Mouse (Mus musculus) MN1 (cell line): ENCODE measurements at regions not wholly inside any gene's neighbourhood (a gene's known extent, or its start where the extent isn't known, plus 50 kb on each side); places are given as distances from the start of the nearest gene placed in this dataset.

ENCODE experiments used
- DNase-seq: peaks from one replicate; pipeline ENCODE4 v3.0.0-alpha.2; 2016; ENCODE audit warnings: low spot score

DNA sequence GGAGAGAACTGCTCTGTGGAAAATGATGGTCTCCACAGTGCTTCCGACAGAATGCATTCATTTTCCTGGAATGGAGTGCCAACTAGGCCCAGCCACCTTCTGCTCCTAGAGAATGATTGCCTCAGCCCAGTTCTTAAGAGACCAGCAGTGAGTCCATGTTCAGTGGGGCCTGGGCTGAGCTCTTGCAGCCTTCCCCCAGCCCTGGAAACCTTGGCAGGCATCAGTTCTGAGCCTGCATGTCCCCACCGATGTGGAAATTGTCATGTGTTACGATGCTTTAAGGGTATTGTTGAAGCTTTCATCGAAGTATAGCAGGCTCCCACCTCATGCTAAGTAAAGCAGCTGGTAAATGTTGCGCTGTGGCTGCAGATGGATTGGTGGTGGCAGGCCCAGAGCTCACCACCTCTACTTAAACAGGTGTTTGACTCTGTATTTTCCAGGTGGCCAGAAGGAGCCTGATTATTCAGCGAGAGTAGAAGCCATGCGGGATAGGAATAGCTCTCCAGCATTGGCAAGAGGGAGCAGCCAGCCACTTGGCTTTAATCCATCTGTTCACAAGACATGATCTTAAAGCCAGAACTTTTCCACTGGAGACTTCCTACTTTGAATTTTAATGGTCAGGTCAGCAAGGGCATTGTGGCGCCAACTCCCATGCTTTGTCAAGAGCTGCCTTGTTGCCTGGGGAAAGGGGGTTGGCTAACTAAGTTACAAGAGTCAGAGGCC lies 437.5 kb downstream of the Meis1 start:
- DNase-seq: no peak

DNA sequence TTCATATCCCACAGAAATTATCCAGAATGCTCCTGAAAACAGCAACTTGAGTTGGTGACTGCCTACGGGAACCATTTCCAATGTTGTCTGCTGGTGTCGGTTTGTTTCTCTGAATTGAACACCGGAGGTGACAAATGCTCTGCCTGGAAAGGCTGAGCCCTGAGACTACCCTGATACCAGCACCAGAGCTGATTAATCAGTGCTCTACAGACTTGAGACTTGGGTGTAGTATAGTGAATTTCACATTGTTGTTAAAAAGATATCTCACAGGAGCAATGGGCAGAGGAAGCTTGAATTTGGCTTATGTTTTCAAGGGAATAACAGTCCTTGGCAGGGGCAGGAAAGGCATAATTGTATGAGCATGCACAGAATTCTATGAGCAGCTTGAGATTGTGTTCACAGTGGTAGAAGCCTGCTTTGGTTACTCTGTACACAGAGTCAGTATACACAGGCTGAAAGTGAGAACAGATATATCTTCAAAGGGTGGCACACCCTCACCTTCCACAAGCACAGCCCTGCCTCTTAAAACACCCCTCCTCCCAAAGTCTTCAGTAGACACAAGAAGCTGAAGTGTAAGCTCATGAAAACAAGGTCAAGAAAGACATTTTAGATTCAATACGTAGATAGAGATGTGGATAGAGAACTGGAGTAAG lies 447.1 kb downstream of the Meis1 start:
- DNase-seq: no peak

DNA sequence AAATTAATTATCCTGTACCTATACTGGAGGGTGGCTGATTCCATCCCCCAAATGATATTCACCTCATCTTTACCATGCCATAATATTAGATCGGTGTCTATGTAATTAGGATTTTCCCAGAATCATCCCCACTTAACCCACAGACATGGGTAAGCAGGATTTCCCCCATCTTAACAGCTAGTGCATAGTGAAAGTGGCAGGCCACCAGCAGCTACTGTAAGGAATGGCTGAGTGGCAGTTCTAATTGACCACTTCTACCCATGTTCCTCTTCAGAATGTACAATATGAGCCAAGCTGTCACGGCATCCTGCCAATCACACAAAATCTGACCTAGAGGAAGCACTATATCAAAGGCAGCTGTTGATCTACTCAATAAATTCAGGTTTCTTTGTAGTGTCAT lies 455.8 kb downstream of the Meis1 start:
- DNase-seq: no peak

DNA sequence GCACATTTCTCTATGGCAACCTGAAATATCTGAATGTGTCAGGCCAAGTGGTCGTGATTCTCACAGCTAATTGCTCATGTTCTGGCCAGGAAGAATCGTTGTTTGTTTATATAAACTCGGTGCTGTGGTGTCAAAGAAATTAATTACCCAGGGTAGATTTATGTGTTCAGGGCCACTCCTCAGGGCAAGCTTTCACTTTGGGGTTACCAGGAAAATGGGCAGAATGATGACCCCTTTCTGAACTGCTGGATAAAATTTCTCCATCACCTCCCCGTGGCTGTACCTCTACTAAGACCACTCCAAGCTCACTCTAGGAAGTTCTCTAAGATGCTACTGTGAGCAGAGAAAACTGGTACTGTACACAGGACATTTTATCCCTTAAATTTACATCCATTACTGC lies 460.1 kb downstream of the Meis1 start:
- no peak for DNase-seq

GRCm38 (mm10) chr11:18535592-18535857 lies 483.3 kb downstream of the Meis1 start:
- no peak for DNase-seq

DNA sequence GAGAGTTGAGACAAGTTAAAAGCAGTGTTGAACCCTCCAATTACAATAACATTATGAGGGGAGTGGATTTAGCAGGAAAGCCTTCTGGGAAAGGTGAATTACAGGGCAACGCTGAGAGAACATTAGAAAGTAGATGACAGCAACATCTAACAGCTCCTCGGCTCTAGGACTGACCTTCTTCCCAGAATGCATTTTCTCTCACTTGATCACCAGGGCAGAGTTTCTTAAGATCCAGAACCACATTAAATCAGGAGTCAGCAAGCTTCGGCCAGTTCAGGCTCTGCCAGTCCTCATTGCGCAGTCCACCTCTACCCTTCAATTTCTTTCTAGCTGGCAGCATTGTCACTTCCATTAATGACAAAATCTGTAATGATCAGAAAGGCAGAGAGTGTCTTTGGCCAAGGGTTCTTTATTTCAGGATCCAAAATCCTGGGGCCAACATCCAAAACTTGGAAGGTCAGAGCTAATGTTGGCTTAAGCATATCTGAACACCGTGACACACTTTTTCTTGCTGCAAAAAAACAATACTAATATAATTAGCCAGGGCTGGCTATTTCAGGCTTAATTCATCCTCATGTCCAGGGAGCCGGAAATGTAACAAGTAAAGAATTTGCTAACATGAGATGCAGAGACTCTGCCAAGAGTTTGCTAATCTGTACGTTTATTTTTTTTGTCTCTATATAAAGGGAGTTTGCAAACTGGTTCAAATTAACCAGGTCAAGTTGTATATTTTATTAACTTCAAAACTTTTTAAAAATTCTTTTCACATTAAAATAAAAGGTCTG lies 483.8 kb downstream of the Meis1 start:
- no peak for DNase-seq

DNA sequence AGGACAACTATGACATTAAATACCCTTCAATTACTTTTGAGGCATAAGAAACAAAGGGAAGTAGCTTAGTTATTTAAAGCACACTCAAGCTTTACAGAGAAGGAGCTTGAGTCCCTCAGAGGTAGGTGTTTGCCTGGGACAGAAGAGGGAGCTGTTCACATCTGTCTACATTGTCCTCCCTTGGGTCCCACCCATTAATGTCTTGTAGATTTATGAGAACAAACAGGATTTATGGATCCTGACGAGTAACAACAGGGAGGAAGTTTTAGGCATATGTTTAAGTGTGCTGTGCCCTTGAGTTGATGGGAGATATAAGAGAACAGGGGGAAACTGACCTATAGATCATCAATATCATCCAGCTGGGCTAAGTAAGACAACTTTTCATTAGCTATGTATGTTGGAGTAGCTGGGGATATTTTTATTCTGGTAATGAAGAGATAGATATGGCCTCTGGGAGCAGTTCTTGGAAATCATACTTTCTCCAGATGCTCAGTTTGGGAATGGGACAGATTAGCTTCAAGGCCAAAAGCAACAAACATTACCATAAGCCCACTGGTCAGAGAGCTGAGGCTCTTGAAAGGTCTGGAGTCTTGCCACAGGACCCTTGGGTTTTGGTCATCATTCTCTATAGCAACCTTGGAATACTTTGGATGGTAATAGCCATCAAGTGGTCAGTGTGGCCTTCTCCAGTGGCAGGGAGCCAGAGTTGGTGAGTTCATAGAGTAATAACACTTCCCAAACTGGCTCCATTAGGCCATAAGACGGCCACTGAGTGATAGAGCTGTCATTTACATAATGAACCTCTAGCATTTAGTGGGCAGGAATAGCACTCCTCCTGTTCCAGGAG lies 487.3 kb downstream of the Meis1 start:
- no peak for DNase-seq

DNA sequence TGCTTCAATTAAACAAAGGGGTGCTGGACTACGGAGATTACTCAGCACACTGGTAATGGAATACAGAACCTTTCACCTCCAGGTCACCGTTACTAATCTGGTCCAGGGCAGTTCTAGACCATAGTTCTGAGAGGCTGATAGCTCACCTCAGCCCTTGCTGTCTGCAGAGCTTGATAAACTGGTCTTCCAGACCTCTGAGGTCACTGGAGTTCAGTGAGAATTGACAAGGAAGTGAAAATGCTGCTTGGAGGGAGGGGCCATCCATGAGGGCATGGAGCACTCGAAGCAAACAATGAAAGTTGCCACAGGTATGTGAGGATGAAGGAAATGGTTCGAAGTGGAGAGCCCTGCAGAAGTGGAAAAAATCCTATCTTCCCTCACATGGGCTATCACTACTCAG lies 490.2 kb downstream of the Meis1 start:
- no peak for DNase-seq

- DNase-seq: no peak
Observed at GRCm38 (mm10) chr11:18495108-18495757, 523.6 kb downstream of the Meis1 start.

GRCm38 (mm10) chr11:18493981-18494380 lies 524.8 kb downstream of the Meis1 start:
- no peak for DNase-seq

DNA sequence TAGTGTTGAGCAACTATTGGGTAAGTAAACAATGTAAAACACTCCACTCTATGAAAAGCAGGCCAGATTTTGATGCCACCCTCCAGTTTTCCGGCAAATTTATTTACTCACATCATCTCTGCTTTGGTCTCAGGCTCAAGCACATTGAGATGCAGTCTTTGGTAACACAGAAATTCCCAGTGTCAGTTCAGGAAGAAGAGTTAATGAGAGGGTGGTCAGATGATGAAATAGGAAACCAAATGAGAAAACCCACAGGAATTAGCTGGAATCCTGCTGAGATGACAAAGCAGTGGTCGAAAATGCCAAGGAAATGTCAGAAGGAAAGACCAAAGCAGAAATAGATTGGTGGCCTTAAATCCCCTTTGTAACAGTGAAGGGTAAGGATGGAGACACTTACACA lies 525.7 kb downstream of the Meis1 start:
- DNase-seq: no peak

DNA sequence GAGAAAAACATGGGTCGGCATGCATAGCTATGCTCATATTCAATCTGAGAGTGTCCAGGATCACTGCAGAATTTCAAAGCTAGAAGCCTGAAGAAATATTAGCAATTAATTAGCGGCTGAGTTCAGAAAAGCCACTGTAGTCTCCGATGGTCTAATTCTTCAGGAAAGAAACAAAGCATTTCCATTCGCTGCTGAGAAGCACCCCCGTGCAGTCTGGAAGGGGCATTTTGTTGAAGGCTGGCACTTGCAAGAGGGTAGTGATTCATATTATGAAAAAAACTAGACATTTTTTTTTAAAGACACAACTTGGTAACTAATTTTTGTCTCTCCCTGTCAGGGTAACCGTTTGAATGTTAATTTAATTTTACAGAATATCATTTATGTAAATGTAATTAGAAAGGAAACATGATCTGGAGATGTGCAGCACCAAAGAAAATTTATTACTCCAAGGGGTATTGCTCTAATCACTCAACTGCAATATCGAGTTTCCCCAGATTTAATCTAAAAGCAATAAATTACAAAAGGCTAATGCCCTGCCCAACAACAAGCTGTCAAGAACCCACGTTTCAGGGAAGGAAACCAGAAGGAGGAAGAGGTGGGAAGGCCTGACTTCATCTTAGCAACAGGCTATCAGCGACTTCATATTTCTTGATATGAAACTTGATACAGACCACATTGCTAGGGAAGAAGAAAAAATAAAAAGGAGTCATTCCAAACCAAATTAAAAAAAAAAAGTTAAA lies 529.1 kb downstream of the Meis1 start:
- DNase-seq: peak; percentile 28

GRCm38 (mm10) chr11:18478841-18479240 lies 525.2 kb upstream of the Etaa1 start:
- DNase-seq: no peak

- DNase-seq: no peak
Observed at GRCm38 (mm10) chr11:18451271-18451670, 497.6 kb upstream of the Etaa1 start.

GRCm38 (mm10) chr11:18448879-18449278 lies 495.2 kb upstream of the Etaa1 start:
- DNase-seq: no peak

DNA sequence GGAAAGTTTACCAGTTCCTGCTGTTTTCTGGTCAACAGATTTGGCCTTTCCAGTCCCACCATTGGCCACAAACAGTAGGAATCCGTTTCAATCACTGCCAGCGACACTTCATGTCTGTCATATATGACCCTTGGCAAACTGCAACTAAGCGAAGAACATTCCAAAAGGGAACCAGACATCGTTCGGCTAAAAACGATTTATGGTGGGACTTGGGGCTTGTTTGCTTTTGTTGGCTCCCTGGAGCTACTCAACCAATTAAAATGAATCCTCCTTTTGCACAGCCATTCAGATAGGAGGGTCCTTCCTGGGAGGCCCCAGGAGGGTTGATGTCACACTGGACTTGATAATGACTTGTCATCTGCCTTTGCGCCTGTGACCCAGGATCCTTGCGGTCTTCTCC lies 490.9 kb upstream of the Etaa1 start:
- DNase-seq: no peak

DNA sequence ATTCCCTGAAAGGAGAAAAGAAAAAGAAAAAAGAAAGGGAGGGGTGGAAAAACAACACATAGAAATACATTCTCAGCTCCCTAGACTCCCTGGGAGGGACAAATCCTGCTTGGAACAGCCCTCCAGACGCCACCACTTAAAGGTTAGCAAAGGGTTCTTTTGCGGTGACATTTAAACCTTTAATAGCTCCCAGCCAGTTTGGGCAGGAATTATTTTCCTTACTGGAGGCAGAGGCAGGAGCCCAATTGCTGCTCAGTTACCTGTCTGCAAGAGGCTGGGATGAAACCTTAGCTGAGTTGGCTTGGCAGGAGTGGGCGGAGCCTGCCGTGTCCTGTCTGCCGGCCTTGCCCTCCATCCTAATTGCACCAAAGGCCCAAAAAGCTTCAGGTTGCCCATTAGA lies 490.4 kb upstream of the Etaa1 start:
- DNase-seq: no peak

DNA sequence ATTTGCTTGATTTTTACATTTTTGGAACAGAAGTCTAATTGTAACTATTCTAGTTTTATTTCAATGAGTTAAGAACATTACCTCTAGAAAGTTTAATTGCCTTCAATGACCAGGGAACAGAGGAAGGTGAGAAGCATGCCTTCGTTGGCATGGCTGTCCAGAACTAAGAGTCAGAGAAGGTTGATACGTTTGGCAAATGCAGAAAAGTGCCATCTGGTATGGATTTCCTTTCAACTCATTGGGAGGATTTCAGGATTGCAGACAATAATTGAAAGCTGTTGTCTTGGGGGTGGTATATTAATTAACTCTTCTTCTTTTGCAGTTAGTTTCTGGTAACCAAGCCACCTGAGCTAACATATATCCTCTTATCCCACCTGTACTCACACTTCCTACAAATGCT lies 489.5 kb upstream of the Etaa1 start:
- no peak for DNase-seq

- no peak for DNase-seq
Observed at GRCm38 (mm10) chr11:18437834-18438611, 484.3 kb upstream of the Etaa1 start.

- DNase-seq: no peak
Observed at GRCm38 (mm10) chr11:18421076-18421475, 467.4 kb upstream of the Etaa1 start.
